Mouse (Mus musculus): ENCODE data around the gene Naaladl2. TPM values are rescaled to one million over a fixed set of nuclear protein-coding genes. Genes with fewer than 3 reads are reported as not detected.
"Not testable (repeated sequence)": the region's sequence is repeated elsewhere in the genome, so short reads cannot be mapped to it uniquely, and the experiment has no call there.

The Naaladl2 gene
- polyA plus RNA-seq, 1 experiment from 2014 or later, result 0.50 TPM

DNA sequence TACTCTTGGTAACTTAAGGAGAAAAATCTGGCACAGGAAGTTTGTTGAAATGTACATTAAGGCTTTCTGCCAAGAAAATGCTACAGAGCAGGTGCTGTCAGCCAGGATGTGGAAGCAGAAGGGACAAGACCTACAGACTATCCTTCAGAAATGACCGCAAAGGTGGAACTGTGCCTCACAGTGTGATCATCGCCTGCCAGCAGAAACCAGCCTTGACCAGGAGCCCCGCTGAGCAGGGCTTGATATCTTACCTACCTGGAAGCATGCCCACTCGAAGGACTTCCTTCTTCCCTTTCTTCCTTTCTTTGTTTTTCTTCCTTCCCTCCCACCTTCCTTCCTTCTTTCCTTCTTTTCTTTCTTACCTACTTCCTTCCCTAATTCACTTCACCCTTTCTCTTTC is 69.8 kb downstream of the Naaladl2 start:
- DNase-seq (ENCODE audit: low spot score), result no peak
- 69% methylated on average over 4 of the region's 4 CpGs for WGBS
- Histone ChIP-seq H3K36me3 (no peaks in the 10 kb centered on the region), H3K4me1 (replicated peaks) (peaks cover 5% of the 10 kb centered on the region; the same call in 1 of the 2 replicates), H3K27me3 (ENCODE audit: insufficient read depth, poor library complexity, severe bottlenecking) (no peaks in the 10 kb centered on the region), H3K9me3 (no peaks in the 10 kb centered on the region), H3K27ac (no peak overlapping the region), H3K4me3 (no peak overlapping the region)

DNA sequence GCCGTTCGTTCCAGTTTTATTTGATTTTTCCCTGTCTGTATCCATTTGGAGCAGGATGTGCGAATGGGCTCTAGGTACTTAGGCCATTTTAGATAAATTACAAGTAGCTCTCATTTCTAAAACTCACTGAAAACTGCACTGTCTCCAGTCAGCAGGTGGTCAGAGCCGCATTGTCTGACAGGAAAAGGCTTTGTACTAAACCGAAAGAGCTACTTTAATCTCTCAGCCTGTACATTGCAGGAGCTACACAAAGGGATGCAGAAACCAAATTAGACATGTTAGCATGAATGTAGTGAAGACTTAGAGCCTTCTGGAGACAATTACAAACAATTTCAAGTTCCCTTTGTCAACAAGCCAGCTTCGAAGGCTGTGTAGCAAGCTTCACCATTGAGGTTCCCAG is 70.2 kb downstream of the Naaladl2 start:
- WGBS, result 57% methylated on average over 6 of the region's 6 CpGs
- Histone ChIP-seq H3K36me3 (no peaks in the 10 kb centered on the region), H3K27me3 (ENCODE audit: insufficient read depth, poor library complexity, severe bottlenecking) (no peaks in the 10 kb centered on the region), H3K4me1 (replicated peaks) (peaks cover 5% of the 10 kb centered on the region; the same call in 1 of the 2 replicates), H3K9me3 (no peaks in the 10 kb centered on the region), H3K27ac (no peak overlapping the region), H3K4me3 (no peak overlapping the region)
- no peak for DNase-seq (ENCODE audit: low spot score)

DNA sequence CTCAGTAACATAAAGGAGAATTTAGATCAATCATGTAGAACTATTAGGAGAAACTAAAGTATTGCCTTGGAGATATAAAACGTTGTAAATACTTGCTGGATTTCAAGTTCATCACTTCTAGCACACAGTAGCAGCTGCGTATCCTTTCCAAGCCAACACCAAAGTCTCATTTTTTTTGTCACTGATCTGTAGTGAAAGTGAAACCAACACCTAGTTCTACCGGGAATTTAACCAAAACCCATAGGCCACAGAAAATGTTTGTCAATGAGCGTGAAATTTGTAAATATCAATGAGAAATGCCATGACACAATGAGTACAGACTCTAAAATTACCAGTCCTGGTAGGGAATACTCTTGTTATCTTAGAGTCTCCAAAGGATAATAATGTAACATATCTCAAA is 80.8 kb downstream of the Naaladl2 start:
- Histone ChIP-seq H3K4me1 (replicated peaks) (no peaks in the 10 kb centered on the region), H3K27ac (no peak overlapping the region), H3K36me3 (no peaks in the 10 kb centered on the region), H3K27me3 (ENCODE audit: insufficient read depth, poor library complexity, severe bottlenecking) (no peaks in the 10 kb centered on the region), H3K4me3 (no peak overlapping the region), H3K9me3 (no peaks in the 10 kb centered on the region)
- no peak for DNase-seq (ENCODE audit: low spot score)
- WGBS, result 88% methylated on average over 4 of the region's 4 CpGs

DNA sequence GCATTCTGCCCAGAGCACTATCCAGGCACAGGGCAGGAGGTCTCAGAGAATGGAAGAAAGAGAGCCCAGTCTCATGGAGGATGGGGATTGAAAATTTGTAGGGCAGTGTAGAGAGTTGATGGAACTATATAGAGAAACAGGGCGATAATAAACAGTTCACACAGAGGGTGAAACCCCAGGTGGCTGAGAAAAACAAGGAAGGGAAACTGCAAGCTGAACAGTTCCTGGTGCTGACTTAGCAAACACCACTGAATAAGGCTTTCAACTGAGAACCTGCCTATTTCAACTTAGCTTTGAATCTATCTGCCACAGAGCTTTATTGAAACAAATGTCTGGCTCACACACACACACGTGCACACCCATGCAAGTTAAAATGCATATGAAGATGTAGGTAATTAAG is 91.1 kb downstream of the Naaladl2 start:
- Histone ChIP-seq H3K9me3 (no peaks in the 10 kb centered on the region), H3K4me3 (no peak overlapping the region), H3K27me3 (ENCODE audit: insufficient read depth, poor library complexity, severe bottlenecking) (no peaks in the 10 kb centered on the region), H3K4me1 (replicated peaks) (0 out of 2 replicates have a peak, but pooled peaks cover 3% of the 10 kb centered on the region), H3K27ac (no peak overlapping the region), H3K36me3 (no peaks in the 10 kb centered on the region)
- DNase-seq (ENCODE audit: low spot score), result no peak
- WGBS, result 27% methylated on average over 2 of the region's 2 CpGs

DNA sequence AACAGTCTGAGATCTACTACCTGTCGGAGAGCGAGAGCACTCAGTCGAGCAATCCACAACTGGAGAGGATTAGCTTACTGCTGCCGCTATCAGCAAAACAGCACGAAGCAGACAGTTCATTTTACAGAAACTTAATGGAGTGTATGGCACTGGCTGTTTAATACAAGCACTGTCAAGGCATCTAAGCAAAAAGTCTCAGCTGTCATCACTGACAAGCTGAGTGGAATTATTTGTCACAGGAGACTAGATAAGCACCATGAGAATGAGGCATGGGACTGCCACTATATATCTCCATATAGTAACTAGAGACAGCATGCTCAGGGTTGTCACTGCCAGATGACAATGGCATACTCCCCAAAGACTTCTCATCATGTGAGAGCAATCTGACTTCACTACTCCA is 124.1 kb downstream of the Naaladl2 start:
- Histone ChIP-seq H3K9me3 (no peaks in the 10 kb centered on the region), H3K4me1 (replicated peaks) (no peaks in the 10 kb centered on the region), H3K27me3 (ENCODE audit: insufficient read depth, poor library complexity, severe bottlenecking) (no peaks in the 10 kb centered on the region), H3K27ac (no peak overlapping the region), H3K4me3 (no peak overlapping the region), H3K36me3 (no peaks in the 10 kb centered on the region)
- no peak for DNase-seq (ENCODE audit: low spot score)
- WGBS, result 85% methylated on average over 5 of the region's 5 CpGs

DNA sequence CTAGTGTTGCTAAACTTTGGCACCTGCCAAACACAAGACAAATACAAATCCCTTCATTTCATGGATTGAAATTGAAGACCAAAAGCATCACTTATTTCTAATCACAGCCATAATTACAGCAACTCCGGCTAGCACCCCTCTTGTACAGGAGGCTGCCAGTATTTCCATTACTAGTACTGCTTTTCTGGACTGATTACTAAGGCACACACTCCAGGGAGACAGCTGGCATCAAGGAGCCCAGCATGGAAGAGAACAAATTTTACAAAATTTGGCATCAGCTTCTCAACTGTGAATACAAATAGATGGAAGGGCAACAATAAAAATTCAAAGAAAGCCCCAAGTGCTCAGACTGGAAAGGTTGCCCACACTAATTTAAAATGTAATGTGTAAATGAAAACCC is 133.3 kb downstream of the Naaladl2 start:
- Histone ChIP-seq H3K4me3 (no peak overlapping the region), H3K27ac (no peak overlapping the region), H3K4me1 (replicated peaks) (no peaks in the 10 kb centered on the region), H3K27me3 (ENCODE audit: insufficient read depth, poor library complexity, severe bottlenecking) (no peaks in the 10 kb centered on the region), H3K9me3 (no peaks in the 10 kb centered on the region), H3K36me3 (no peaks in the 10 kb centered on the region)
- DNase-seq (ENCODE audit: low spot score), result no peak
- WGBS, result 93% methylated on average over 1 of the region's 1 CpGs

DNA sequence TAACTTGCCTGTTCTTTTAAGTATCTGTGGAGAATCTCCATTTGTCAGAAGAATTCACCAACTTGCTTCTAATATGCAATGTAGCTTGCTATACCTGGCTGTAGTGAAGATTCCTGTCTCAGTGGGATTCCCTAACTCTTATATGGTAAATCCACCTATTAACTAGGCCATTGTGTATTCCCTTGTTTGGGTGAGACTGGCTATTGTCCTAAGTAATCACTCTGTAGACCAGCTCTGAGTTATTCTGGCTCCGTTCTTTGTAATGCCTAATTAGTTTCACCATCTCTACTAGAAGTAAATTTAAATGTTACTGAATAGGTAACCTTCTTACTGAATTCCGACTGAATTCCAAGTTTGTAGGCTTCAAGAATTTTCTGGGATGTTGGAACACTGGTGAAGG is 137.3 kb downstream of the Naaladl2 start:
- DNase-seq (ENCODE audit: low spot score); H3K9me3 ChIP-seq; H3K4me1 ChIP-seq (replicated peaks); H3K27ac ChIP-seq; H3K4me3 ChIP-seq; H3K36me3 ChIP-seq; H3K27me3 ChIP-seq (ENCODE audit: insufficient read depth, poor library complexity, severe bottlenecking): not testable (repeated sequence)
- 47% methylated on average over 2 of the region's 2 CpGs for WGBS

DNA sequence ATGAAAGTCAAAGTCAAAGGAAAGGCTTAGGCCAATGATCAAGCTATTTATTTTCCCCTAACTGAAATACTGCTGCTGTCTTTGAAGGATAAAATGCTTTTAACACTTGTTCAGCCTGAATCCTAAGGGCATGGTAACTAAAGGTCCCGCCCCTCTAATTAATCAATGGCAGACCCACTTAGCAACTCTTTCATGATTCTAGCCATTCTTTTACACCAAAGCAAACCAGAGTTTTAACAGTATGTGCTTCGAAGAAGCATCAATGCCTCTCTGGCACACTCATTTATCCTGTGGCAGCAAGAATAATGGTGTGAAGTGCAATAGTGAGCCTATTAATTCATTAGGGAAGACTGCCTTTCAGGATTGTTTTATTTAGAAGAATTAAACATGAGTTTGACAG is 151.5 kb downstream of the Naaladl2 start:
- DNase-seq (ENCODE audit: low spot score), result no peak
- H3K9me3 ChIP-seq, result no peaks in the 10 kb centered on the region

DNA sequence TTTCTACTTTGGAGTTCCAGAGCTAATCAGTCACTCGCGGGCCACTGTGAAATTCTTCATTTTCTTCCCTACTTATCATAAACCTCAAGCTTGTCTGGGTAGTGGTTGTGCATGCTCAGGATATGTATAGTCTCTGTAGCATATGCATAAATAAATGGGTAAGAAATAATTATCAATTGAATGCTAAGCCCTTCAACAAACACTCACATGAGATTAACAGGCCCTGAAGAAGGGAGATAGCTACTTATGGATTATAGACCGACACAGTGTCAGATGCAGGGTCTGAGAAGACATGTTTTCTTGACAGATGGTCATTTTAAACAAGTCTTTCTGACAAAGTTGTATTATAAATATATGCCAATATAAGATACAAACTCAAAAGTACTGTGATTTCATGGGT is 152.0 kb downstream of the Naaladl2 start:
- 80% methylated on average over 3 of the region's 3 CpGs for WGBS
- no peaks in the 10 kb centered on the region for H3K9me3 ChIP-seq

More for the DNA sequence above, 151.5 kb downstream of the Naaladl2 start:
- H3K36me3 ChIP-seq, result no peaks in the 10 kb centered on the region
- H3K27ac ChIP-seq, result no peak overlapping the region
- no peaks in the 10 kb centered on the region for H3K4me1 ChIP-seq (replicated peaks)
- H3K27me3 ChIP-seq (ENCODE audit: insufficient read depth, poor library complexity, severe bottlenecking), result no peaks in the 10 kb centered on the region
- no peak overlapping the region for H3K4me3 ChIP-seq
- WGBS, result 59% methylated on average over 2 of the region's 2 CpGs

DNA sequence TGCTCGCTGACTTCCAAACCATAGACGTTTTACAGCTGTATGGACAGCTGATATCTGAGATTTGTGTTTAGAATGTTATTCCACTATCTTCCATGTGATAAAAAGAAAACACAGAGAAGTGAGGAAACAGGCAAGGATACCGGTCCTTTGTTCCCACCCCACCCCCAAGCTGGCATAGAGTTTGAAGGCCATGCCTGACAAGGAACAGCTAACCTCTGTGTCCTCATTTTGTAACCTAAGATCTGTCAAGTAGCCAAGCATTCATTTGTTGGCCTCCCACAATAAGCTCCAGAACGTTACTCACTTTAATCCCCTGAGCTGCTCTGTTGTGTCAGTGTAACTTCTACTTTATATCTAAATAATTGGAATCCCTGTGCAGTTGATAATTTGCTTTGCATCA is 161.9 kb downstream of the Naaladl2 start:
- Histone ChIP-seq H3K27ac (no peak overlapping the region), H3K9me3 (no peaks in the 10 kb centered on the region), H3K4me3 (no peak overlapping the region), H3K27me3 (ENCODE audit: insufficient read depth, poor library complexity, severe bottlenecking) (no peaks in the 10 kb centered on the region), H3K36me3 (no peaks in the 10 kb centered on the region), H3K4me1 (replicated peaks) (no peaks in the 10 kb centered on the region)
- 81% methylated on average over 4 of the region's 4 CpGs for WGBS
- no peak for DNase-seq (ENCODE audit: low spot score)

More for the DNA sequence above, 152.0 kb downstream of the Naaladl2 start:
- no peak for DNase-seq (ENCODE audit: low spot score)
- Histone ChIP-seq H3K4me3 (no peak overlapping the region), H3K4me1 (replicated peaks) (no peaks in the 10 kb centered on the region), H3K27me3 (ENCODE audit: insufficient read depth, poor library complexity, severe bottlenecking) (no peaks in the 10 kb centered on the region), H3K36me3 (no peaks in the 10 kb centered on the region), H3K27ac (no peak overlapping the region)

DNA sequence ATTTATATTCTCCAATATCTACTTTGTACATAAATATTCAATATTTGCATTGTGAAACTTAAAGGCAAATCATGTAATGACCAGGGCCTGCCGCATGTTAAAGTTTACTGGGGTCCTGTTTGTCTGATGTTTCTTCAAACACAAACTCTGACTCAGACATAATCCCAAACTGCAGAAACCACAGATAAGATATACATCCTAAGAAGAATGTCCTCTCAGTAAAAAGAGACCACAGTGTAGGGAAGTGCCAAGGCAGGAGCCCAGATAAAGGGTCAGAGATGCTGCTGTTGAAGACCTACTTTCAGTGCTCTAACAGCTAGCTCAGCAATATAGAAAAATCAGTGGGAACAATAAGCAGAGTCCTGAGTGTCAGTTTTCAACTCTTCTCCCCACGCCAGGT is 201.9 kb downstream of the Naaladl2 start:
- no peaks in the 10 kb centered on the region for H3K27me3 ChIP-seq (ENCODE audit: insufficient read depth, poor library complexity, severe bottlenecking)

DNA sequence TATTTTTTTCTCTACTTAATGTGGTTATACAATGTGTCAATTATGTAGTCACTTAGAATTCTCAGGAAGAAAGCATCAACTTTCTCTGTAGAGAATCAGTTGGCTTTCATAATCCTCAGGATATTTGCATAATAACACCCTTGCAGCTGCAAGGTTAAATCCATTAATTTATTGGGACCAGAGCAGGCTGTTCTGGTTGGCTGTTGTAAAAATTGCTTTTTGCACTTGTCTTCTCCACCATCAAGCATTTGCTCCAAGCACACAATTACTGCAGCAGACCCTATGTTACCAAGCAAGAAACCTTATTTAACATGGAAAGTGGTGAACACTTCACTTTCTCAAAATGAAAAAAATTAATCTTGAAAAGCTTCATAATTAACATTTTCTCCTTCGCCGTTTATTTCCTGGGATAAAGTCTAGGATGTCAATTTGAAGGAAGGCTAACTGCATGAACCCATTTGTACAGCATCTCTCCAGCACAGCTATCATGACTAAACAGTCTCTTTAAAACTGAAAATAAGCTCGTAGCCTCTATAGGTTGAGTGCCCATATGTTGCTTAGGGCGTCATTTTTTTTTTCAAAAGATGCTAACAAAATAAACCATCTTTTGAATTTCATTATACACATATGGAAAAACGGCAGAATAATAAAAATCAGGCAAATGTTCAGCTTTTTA is 205.4 kb downstream of the Naaladl2 start:
- H3K27ac ChIP-seq, result no peak overlapping the region
- H3K4me3 ChIP-seq, result no peak overlapping the region
- H3K4me1 ChIP-seq (replicated peaks), result no peaks in the 10 kb centered on the region
- no peak for DNase-seq (ENCODE audit: low spot score)
- H3K27me3 ChIP-seq (ENCODE audit: insufficient read depth, poor library complexity, severe bottlenecking), result no peaks in the 10 kb centered on the region
- H3K36me3 ChIP-seq, result no peaks in the 10 kb centered on the region
- no peaks in the 10 kb centered on the region for H3K9me3 ChIP-seq
- WGBS, result 91% methylated on average over 5 of the region's 5 CpGs

More for the DNA sequence above, 201.9 kb downstream of the Naaladl2 start:
- H3K4me1 ChIP-seq (replicated peaks), result no peaks in the 10 kb centered on the region
- no peaks in the 10 kb centered on the region for H3K36me3 ChIP-seq
- H3K9me3 ChIP-seq, result no peaks in the 10 kb centered on the region
- no peak for DNase-seq (ENCODE audit: low spot score)
- 87% methylated on average over 2 of the region's 2 CpGs for WGBS
- no peak overlapping the region for H3K4me3 ChIP-seq
- H3K27ac ChIP-seq, result no peak overlapping the region

DNA sequence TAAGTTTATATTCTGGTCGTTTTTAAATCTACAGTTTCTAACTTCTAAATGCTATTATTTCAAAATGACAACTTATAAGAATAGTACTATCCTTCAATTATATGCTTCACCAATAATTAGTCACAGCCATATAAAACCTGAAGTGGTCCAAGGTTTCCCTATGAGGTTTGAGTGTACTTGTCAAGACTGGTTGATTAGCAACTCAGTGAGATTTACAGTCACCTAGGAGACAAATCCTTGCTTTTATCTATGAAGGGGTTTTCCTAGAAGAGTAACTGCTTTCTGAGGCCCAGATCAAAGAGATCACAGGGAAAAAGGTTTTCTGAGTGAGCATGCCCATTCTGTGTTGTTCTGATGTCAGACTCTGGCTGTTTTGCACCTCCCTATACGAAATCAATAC is 222.2 kb downstream of the Naaladl2 start:
- WGBS, result 48% methylated on average over 2 of the region's 2 CpGs
- DNase-seq (ENCODE audit: low spot score), result no peak

DNA sequence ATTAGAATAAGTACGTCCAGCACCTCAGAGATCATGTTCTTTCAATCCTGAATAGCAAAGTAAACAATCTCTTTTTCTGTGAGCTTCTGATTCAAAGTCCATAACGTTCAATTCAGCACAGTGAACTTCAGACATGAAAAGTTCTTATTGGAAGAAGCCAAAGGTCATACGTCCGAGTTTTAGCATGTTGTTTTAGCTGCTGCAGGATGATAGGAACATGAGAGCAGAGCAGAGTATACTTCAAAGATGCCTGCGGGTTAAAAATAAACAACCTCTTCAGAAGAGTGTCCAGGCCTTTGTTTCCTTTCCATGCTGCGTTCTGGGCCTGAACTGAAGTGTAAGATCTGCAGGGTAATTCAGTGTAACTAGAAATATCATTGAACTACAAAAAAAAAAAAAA is 222.7 kb downstream of the Naaladl2 start:
- H3K4me1 ChIP-seq (replicated peaks), result no peaks in the 10 kb centered on the region
- no peak for DNase-seq (ENCODE audit: low spot score)
- no peak overlapping the region for H3K4me3 ChIP-seq
- H3K9me3 ChIP-seq, result no peaks in the 10 kb centered on the region
- 56% methylated on average over 6 of the region's 6 CpGs for WGBS
- no peak overlapping the region for H3K27ac ChIP-seq
- H3K36me3 ChIP-seq, result no peaks in the 10 kb centered on the region
- no peaks in the 10 kb centered on the region for H3K27me3 ChIP-seq (ENCODE audit: insufficient read depth, poor library complexity, severe bottlenecking)

More for the DNA sequence above, 222.2 kb downstream of the Naaladl2 start:
- Histone ChIP-seq H3K4me3 (no peak overlapping the region), H3K36me3 (no peaks in the 10 kb centered on the region), H3K27me3 (ENCODE audit: insufficient read depth, poor library complexity, severe bottlenecking) (no peaks in the 10 kb centered on the region), H3K9me3 (no peaks in the 10 kb centered on the region), H3K27ac (no peak overlapping the region), H3K4me1 (replicated peaks) (no peaks in the 10 kb centered on the region)
